Mouse (Mus musculus) adipocyte (in vitro differentiated cells): ENCODE results near the gene Arpp21.
"Not testable (repeated sequence)": the region's sequence is repeated elsewhere in the genome, so short reads cannot be mapped to it uniquely, and the experiment has no call there.

Experiments used
- DNase-seq: peaks from one replicate; pipeline ENCODE4 v3.0.0-alpha.2; 2016; ENCODE audit warnings: low spot score

Gene Arpp21

DNA sequence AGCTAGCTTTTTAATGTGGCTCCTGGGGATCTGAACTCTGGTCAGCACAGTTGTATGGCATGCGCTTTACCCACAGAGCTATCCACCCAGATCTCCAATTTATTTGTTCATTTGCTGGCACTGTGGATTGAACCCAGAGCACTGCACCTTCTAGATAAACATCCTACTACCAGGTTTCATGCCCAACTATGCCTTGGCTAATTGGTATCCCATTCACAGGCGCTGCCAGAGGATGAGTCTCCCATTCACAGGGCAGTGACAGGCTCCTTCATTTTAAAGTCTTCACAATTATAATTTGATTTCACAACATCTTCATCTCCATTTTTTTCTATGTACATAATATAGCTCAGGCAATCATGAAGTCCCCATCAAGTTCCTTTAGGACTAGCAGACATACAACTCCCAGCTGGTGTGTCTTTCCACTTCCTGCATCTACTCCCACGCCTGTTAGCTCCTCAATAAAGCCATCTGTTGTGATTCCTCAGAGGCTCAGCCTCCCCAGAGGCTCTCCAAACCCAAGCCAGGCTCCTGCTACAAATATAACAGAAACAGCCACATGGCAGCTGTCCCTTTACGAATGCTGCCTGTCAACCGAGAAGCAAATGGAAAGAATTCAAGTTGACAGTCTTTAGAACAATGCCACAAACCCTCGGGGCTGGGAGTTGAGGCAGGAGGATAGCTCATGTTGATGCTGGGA, 133.4 kb downstream of the Arpp21 start:
- DNase-seq, result no peak

DNA sequence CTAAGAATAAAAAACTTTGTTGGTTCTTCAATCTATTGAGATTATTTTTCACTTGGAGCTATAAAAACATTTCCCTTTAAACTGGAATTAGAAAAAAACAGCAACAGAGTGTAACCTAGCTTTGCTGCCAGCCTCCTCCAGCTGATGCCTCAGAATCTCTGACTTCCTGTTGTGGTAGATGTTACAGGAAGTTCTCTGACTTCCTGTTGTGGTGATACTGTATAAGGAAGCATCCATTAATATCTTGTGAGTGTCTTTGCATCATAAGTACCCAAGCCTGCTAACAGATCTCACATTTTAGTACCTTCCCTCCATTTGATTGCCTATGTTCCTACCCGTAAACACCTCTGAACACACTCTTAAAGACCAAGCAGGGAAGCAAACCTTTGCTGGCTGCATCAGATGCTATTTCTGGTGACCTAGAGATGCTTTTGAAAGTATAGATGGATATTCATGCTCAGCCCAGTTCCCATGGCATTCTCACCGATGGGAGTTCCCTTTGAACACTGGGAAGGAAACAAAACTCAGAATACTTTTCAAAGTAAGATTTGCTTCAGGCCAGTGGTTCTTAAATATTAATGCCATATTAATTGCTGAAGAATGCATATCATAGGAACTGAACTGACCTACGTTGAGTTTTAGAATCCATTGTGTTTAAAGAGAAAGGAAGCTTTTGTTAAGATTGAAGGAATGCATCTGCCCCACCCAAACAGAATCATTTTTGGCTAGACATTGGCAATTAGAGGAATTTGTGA, 134.7 kb downstream of the Arpp21 start:
- DNase-seq, result no peak

DNA sequence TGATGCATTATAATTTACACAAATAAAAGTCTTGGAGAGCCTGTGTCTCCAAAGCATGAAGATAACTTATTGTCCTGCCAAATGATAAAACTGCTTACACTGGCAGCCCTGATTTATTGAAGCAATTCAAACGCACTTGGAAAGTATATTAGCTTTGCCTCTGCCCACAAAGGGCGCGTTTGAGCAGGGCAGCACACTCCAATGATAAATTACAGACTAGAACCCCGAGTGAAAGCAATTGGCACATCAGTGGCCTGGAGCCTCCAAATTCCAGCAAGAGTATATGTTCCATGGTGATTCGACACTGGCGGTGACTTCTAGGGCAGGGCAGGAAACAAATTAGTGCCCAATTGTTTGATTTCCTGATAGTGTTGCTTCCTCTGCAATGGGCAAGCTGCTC, 137.5 kb downstream of the Arpp21 start:
- DNase-seq, result no peak

DNA sequence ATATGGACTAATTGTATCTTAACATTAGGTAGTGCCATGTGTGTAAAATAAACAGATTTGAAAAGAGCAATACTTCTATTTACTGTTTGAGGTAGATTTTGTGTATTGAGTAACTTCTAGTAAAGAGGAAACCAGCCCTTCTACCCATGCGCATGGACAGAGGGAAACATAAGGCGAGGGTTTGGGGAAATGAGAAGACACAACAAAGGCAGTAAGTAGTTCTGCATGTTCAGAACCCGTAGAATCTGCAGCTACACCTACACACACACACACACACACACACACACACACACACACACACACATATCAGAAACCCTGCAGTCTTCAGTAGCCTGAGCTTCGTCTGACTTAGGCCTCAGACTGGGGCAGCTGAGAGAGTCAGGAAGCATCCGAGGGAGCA, 140.0 kb downstream of the Arpp21 start:
- no peak for DNase-seq

DNA sequence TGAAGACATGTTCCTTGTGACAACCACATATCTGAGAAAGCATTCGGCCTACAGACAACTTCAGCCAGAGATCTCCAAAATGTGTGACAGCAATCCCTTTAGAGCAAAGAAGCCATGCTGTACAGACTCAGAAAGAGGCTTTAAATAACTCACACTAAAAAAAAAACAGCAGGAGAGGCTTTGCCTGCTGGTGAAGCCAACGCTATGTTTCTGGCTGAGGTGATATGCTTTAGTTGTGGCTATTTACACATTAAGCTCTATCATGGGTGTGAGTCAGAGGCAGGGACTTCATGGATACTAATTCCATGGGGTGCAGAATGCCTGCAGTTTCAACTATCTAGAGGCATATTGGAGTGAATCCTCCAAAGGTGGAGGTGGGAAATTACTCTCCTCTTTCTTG, 140.5 kb downstream of the Arpp21 start:
- DNase-seq, result no peak

DNA sequence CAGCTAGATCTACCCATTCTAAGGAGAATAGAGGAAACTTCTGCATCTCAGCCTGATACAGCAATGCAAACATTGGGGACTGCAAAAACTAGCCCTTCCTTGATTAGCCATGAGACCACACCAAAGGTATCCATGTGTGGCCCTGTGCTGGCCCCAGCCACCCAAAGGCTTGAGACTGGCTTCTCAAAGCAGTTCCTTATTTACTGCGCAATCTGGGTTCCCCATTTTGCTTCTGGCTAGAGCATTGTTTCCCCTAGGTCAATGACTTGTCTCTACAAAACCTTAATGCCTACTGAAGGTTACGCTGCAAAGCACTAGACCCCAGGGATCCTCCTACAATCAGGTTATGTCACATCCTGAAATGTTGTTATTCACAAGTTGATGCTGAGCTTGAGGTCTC, 156.8 kb downstream of the Arpp21 start:
- DNase-seq, result no peak

DNA sequence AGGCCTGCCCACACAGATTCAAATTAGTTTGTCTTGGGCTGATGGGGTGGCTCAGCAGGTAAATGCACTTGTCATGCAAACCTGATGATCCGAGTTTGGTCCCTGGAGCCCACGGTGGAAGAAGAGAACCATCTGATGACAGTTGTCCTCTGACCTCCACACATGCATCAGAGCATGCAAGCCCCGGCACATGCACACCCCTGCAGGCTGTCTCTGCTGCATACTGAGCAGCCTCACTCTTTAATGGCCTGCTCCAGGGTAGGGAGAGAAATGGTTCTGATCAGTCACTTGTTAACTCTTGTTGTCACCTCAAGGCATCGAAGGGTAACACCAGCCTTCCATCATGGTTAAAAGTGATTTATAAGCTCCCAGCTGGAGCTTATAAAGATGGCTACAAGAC, 157.3 kb downstream of the Arpp21 start:
- no peak for DNase-seq

DNA sequence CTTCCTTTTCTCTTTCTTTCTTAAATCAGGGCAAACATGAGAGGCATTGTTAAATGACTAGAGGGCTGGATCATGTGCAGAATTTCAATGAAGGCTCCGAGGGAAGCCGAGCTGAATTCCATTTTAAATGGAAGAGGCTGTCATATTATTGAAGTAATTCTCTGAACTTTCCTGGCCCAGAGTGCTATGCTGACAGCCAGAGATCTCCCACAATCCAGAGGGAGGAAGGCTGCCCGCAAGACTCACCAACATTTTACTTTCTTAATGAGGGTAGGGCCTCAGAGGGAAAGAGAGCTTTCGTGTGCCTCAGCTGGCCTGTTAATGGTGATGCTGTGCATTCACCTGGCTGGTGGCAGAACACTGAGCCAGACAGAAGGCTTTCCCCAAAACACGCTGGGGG, 160.5 kb downstream of the Arpp21 start:
- no peak for DNase-seq

DNA sequence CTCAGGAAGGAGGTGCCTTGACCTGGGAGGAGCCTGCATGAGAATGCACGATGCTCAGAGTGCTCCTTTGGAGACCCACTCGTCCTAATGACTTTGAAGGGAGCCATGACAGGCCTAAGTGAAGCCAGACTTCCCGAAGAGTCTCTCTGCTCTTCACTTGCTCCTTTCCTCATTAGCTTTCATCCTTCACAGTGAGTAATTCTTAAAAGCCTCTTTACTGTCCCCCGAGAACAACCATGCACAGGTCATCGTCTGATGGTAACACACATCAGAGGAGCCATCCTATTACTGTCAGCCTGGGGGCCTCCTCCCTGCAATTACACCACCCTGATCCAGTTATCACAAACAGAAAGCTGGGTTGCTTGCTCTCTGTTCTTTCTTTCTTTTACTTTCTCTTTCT, 160.9 kb downstream of the Arpp21 start:
- DNase-seq, result no peak

DNA sequence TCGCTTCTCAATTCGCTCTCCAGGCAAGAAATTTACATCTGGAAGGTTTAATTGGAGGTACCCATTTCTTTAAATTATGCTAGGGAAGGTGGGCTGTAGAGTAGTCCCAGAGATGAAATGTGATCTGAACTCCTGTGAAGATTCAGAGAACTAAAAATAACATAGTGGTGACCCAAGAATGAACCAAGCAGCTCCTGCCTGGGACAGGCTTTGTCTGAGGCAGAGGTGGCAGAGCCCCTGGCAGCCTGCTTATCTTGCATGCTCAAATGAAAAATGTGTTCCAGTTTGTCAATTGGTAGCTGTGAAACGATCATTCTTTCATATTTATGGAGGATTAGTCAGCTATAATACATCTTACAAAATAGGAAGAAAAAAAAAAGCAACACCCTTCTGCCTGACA, 164.4 kb downstream of the Arpp21 start:
- DNase-seq, result no peak

DNA sequence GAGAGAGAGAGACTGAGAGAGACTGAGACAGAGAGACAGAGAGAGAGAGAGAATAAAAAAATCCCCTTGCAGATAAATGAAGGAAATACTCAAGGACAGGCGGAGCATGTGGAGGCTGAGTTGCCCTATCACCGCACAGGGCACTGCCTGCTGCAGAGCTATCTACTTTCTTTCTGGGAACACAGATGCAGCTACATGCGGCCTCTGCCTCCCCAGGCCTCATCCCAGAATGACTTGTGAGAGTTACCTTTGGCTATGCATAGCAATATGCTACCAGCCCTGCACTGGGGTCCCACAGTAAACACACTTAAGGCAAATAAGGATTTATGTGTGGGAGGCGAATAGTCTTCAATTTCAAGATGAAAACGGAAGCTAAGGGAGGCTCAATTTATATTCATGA, 164.8 kb downstream of the Arpp21 start:
- no peak for DNase-seq

DNA sequence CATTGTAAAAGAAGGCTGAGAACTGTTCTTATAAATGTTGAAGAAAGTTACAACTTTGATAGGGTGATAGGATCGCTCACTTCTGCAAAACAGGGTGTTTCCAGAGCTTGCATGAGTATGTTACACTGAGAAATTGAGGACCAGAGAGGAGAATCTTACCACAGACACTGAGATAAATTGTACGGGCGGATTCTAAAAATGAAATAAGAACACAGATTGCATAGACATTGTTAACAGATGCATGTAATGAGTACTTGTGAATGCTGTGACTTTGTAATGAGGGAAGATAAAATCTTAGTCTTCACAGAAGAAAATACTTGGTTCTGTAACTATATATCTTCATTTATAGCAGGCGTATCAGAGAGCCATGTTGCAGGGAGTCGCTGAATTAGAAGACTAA, 167.5 kb downstream of the Arpp21 start:
- DNase-seq, result no peak

DNA sequence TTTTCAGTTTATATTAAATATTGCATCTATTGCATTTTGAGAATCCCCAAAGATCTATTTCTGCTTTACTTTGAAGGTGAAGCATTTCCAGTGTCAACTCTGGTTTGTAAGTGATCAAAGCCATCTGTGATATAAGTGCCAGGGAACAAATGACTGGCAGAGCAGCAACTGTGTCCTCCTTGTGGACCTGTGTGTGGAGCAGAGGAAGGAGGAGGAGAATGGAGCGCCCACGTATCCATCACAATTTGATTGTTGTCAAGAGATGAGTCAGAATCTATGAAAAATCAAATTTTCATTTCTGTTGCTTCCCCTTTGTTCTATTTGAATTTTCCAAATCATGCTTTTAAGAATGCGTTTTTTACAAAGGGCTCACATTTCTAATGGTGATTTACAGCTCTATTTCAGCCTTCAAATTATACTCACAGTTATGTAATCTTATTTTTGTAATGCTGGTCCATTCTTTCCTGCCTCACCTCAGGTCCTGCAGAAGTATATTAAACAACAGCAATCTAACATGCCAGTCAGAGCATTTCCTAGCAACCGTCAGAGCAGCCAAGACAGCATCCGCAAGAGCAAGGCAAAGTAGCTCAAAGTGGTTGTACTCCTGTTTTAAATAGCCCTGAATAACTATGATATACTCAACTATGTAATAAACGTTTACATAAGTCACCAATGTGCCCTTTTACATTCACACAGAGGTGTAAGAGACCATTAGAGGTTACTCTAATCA, 174.9 kb downstream of the Arpp21 start:
- no peak for DNase-seq

DNA sequence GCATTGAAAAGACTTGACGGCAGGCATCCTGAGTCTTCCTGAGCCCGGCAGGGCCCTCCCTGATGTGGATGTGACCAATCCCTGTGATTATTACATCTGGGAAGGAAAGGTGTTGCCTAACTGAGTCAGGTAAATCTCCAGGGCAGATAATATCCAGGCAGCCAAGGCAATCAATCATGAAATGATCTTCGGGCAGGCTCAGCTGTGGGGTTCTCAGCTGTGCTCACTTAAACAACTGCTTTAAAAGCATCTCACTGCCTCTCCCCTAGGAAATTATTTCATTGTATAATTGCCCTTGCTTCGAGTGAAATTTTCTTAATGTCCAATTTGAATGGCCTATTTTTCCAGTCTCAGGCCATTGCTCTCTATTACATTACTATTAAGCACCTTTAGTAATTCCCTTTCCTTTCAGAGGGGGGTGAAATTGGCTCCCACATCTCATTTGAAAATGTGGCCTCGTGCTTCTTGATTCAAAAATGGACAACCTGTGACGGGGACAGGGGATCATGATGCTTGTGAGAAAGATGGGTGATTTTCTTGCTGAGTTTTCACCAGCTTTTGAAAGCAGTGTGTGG, 180.8 kb downstream of the Arpp21 start:
- DNase-seq, result no peak

DNA sequence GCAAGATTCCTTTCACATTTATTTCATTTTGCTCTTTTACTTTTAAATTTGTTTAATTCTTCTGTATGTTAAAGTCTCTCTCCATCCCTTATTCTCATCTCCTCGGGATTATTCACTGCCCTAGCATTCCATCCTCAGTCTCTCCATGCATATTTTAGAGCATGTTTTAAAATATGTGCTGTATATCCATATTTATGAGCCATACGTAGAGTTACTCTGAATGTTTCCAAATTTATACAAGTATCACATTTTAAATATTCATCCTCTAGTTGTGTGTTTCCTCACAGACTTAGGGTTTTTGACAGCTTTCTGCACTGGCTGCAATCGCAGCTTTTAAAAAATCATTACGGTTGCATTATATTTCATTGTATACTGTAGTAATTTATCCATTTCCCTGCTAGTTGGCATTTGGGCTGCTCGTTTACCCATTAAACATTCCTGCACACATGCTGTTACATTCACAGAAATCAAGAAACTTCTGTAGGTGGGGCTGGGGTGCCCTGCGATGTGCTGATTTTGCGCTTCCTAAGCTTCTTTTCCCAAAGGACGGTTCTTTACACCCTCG, 187.8 kb downstream of the Arpp21 start:
- no peak for DNase-seq

DNA sequence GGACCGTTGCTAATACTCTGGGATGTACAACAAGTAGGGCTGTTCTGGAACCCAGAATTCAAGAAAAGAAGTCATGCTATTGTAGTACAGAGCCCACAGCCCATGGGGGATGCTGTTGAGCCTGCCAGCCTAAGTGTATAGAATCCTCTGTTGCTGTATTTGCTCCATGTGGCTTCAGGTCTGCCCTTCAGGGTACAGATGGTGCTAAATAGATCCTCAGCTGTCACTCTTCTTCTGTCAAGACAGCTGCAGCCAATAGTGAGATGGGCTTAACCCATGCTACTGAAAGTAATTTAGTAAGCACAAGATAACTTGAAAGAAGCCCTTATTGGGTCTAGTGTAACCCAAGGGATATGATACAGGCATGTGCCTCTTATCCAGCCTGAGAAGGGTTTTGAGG, 195.2 kb downstream of the Arpp21 start:
- no peak for DNase-seq

DNA sequence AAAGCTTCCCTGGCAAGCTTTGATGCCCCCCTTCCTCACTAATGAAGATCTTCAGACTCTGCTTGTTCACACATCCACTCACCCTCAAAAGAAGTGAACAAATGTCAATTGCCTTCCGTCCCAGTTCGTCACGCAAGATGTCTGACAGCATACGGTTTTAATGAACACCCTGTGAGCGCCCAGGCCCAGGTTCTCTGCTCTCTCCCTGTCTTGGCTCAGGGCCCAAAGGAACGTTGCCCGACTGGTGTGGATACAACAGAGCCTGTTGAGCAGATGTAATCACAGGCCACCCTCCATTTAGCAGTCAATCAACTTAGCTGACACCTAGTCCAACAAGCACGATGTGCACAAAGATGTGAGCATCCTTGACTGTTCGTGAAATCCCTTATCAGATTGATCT, 198.0 kb downstream of the Arpp21 start:
- no peak for DNase-seq

DNA sequence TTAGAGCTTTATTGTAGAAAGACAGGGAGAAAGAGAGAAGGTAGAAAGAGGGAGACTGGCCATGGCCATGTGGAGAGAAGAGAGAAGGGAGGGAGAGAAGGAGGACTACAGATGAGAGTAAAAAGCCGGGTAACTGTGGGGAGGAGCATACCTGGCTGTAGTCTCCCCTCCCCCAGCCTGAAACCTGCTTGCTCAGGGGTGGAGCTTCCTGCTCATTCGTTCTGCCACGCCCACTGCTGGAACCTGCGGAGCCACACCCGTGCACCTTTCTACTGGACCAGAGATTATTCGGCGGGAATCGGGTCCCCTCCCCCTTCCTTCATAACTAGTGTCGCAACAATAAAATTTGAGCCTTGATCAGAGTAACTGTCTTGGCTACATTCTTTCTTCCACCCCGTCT, 201.9 kb downstream of the Arpp21 start:
- not testable (repeated sequence) for DNase-seq

DNA sequence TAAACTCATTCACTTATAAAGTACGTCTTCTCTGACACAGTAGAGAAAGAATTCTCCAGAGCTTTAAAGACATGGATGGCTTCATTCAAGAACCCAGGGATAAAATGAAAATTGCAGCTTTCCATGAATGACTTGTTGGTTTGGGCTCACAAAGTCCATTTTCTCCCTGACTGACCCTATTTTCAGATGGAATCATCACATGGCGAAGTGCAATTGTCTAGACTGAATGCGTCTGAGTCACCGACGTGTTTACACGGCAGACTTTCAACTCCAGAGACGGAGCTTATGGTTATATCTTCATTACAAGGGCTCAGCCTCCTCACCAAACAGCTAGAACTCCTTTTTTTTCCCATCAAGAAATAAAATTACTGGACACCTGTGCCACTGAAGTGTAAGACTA, 203.6 kb downstream of the Arpp21 start:
- no peak for DNase-seq

DNA sequence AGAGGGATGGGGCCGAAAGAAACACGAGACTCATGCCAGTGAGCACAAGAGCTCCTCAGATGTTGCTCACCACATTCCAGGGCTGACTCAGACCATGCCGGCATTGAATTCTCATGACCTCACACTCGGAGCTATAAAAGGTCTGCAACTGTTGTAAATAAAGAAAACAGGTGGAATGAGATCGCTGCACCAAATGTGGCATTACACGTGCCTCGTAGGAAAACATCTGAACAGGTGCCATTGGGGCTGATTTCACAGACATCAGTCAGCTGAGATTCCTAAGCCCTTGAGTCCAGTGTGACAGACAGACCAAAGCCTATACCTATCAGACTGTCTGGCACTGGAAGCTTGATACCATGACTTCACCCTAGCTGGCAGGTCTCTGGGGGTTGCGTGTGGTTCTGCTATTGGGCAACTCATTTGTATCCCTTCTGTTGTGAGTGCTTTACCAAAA, 212.1 kb downstream of the Arpp21 start:
- no peak for DNase-seq

DNA sequence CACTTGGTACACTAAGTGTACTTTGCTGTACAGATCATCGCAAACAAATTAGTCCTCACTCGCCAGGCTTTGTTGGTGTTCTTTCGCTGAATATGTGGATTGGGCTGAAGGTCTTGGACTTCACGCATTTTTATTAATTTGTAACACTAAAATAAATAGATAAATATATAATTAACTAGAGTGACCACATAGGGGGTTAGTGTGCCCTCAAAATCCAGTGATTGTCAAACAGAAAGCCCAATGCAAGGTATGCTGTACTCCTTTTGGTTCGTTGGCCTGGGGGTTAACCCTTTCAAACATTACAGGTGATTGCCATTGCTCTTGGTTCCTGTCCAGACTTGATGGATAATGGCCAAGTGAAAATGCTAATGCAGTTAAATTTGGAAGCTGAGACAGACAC, 212.6 kb downstream of the Arpp21 start:
- DNase-seq, result no peak
